Mouse (Mus musculus): ENCODE results near the gene Dcaf11.

DNA sequence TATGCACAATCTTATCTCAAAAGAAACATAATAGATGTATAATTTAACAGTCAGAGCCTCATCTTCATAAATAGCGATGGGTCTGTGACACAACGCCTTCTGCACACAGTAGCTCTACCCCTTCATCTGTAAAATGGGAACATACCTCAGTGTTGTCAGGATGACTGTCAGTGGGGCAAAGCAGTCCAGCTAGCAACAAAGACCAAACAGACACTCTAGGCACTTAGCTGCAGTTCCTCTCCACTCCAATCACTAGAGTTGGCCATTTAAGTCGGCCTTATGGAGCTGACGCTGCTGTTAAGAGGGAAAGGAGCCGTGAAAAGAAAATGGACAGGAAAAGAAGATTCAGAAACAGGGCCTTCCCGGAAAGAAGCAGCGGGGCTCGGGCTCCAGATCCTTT, 8.0 kb upstream of the Dcaf11 start:
- no peak for TF ChIP-seq CTCF (IDR thresholded peaks at IDR 0.05; ENCODE audit: extremely low read depth, insufficient read length, insufficient replicate concordance, low read depth, low read length)
- no peak for TF ChIP-seq POLR2A (IDR thresholded peaks at IDR 0.05; ENCODE audit: low read depth, low read length)

Measured in small intestine, adult 2 months (tissue).